Mouse (Mus musculus) limb, embryonic 14.5 days (tissue): Measurements from ENCODE around the gene Map3k10. TPM values are rescaled to one million over a fixed set of nuclear protein-coding genes. Genes with fewer than 3 reads are reported as not detected.

Source experiments
- ATAC-seq: fragments of 200-750 bp; cut with Nextera tagmentation; 2 replicates; pipeline ENCODE4 v1.8.0; 2017; ENCODE audit warnings: low read depth, moderate number of reproducible peaks, moderate TSS enrichment; ENCODE audit not compliant: low FRiP score
- DNase-seq: peaks from one replicate; pipeline ENCODE4 v3.0.0-alpha.2; 2015; ENCODE audit warnings: low spot score
- H3K27ac ChIP-seq: fragments of 300-500 bp; sonication (generic); replicated peaks from 2 replicates; pipeline ENCODE4 v1.5.1; 2014; ENCODE audit warnings: low read depth, mild to moderate bottlenecking, low read length, moderate library complexity, mixed read lengths
- H3K27me3 ChIP-seq: fragments of 300-500 bp; sonication (generic); 2 replicates; pipeline ENCODE4 v1.6.1; 2014; ENCODE audit warnings: low read length, mixed read lengths; ENCODE audit not compliant: control insufficient read depth, insufficient read depth
- H3K36me3 ChIP-seq: fragments of 300-500 bp; sonication (generic); 2 replicates; pipeline ENCODE4 v1.6.1; 2014; ENCODE audit warnings: mild to moderate bottlenecking, low read length, moderate library complexity, mixed read lengths; ENCODE audit not compliant: control insufficient read depth, insufficient read depth
- H3K4me1 ChIP-seq: fragments of 300-500 bp; sonication (generic); 2 replicates; pipeline ENCODE4 v1.6.1; 2014; ENCODE audit warnings: antibody characterized with exemption, low read length, mixed read lengths; ENCODE audit not compliant: control insufficient read depth, insufficient read depth
- H3K4me2 ChIP-seq: fragments of 300-500 bp; sonication (generic); replicated peaks from 2 replicates; pipeline ENCODE4 v1.6.1; 2014; ENCODE audit warnings: low read depth, mild to moderate bottlenecking, low read length, moderate library complexity; ENCODE audit not compliant: severe bottlenecking
- H3K4me3 ChIP-seq: fragments of 300-500 bp; sonication (generic); replicated peaks from 2 replicates; pipeline ENCODE4 v1.5.1; 2014; ENCODE audit warnings: low read length
- H3K9ac ChIP-seq: fragments of 300-500 bp; sonication (generic); 2 replicates; pipeline ENCODE4 v1.6.1; 2014; ENCODE audit warnings: mild to moderate bottlenecking, low read depth, low read length, moderate library complexity; ENCODE audit not compliant: severe bottlenecking
- H3K9me3 ChIP-seq: fragments of 300-500 bp; sonication (generic); 2 replicates; pipeline ENCODE4 v1.6.1; 2016; ENCODE audit warnings: low read length; ENCODE audit not compliant: control insufficient read depth
- POLR2A ChIP-seq: fragments of 200-500 bp; IDR thresholded peaks from 2 replicates; pipeline ENCODE4 v1.8.0; 2012; ENCODE audit warnings: inconsistent platforms, mild to moderate bottlenecking, moderate library complexity, borderline replicate concordance; ENCODE audit not compliant: insufficient read depth, insufficient read length; ENCODE audit errors: extremely low read depth
- WGBS: fragments of 180-500 bp; shearing (Covaris S2); extraction: QIAGEN DNeasy Blood & Tissue Kit; methylation state at CpG from one replicate; pipeline ENCODE4 v1.1.7; 2014; 5-methylcytosine and 5-hydroxymethylcytosine counted together
- polyA plus RNA-seq, 2 experiments: library from polyadenylated mRNA; depleted of rRNA in 1 of 2; stranded (reverse) in 1 of 2; unstranded in 1 of 2; fragments of >200 nt; fragmentation: Nextera tagmentation in 1 of 2; extraction: Ambion mirVana in 1 of 2; gene quantifications; 2 replicates each; pipeline versions ENCODE4 v1.2.1 to v1.2.3; 2012 to 2014

Gene Map3k10
- polyA plus RNA-seq (2012; rRNA removed) = 34.4 and 42.9 TPM in 2 replicates
- polyA plus RNA-seq (2014; fragmentation: Nextera tagmentation; extraction: Ambion mirVana) = 8.8 and 10.6 TPM in 2 replicates

DNA sequence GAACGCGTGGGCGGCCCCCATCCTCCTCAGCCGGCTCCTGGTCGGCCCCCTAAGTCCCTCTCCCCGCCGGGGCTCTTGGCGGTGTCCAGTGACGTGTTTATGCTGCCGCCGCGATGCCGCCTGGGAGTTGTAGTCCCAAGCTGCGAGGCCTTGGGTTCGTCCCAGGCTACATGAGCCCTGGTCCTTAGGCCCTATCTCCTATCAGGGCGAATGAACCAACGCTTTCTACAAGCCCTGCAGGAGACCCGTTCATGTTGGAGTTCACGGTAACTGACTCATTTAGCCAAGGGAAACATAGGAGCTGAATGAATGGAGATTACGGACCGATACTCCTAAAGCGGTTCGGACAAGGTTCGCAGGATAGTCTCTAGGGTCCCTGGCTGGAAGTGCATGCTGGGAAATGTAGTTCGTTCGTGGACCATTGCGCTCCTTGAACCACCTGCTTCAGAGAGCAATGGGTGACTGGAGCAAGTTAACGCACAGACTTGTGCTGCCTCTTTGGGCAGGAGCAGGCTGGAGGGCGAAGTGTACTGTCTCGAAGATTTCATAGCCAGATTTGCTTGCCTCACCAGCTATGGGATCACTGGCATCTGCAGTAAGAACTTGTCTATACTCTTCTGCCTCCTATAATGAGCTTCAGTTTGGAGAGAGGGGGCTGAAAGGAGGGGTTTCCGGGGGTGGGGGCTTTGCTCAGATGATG lies at the start of gene Map3k10:
TSS of gene Map3k10 (minus strand) at position 77 of the 700 bp plus-strand sequence.
- DNase-seq (peak; percentile 94), ATAC-seq (peak; percentile 98)
- H3K36me3 ChIP-seq = peaks cover 10% of the 10 kb centered on the region
- WGBS = under 1% methylated on average over 27 of the region's 31 CpGs
- peak within 1 kb of the TSS; percentile 91 for H3K27ac ChIP-seq
- peak within 1 kb of the TSS; percentile 90 for H3K4me3 ChIP-seq
- peak within 1 kb of the TSS; percentile 86 for H3K9ac ChIP-seq
- H3K4me2 ChIP-seq = peak within 1 kb of the TSS; percentile 97
- H3K9me3 ChIP-seq = no peaks in the 10 kb centered on the region
- 0 out of 2 replicates have a peak, but pooled peaks have one; percentile 30 for TF ChIP-seq POLR2A
- H3K4me1 ChIP-seq = peaks cover 19% of the 10 kb centered on the region
- no peaks in the 10 kb centered on the region for H3K27me3 ChIP-seq

DNA sequence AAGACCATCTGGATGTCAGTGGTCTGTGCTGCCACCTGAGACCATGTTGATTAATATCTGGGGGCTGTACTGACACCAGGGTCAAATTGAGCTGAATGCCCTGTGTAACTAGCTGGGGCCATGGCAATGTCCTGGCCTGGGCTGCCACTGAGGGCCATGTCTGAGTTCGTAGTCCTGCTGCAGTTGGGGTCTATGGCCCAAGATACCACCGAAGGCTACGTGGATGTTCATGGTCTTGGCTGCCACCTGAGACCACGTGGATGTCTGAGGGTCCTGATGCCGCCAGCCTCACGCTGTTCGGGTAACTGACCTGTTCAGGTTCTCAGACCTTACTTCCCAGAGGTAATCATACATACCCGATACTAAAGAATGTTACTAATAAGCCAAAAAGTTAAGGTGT lies 47.6 kb upstream of the Map3k10 start:
- DNase-seq (no peak), ATAC-seq (no peak)
- Histone ChIP-seq H3K4me2 (no peak overlapping the region), H3K9ac (no peak overlapping the region), H3K9me3 (no peaks in the 10 kb centered on the region), H3K36me3 (no peaks in the 10 kb centered on the region), H3K27ac (no peak overlapping the region), H3K4me1 (no peaks in the 10 kb centered on the region), H3K27me3 (no peaks in the 10 kb centered on the region), H3K4me3 (no peak overlapping the region)
- WGBS = 91% methylated on average over 8 of the region's 8 CpGs
- TF ChIP-seq POLR2A = no peak

DNA sequence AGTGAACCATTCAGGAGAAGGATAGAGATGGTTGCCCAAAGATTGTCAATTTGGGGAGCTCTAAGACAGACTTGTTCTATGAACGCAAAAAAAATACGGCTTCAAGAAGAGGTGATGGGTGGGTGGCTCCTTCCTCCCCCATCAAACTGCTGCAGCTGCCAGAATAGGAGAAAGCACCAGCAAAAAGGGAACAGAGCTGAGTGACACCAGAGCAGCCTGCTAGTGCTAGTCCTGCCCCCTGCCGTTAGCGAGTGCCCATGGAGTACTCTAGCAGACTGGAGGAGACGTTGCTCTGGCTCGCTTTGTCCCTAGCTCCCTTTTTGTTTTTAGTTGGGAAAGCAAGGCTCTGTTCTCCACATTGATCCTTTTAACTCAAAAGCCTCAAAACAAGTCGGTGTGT lies 36.0 kb upstream of the Map3k10 start:
- Histone ChIP-seq H3K27ac (no peak overlapping the region), H3K36me3 (no peaks in the 10 kb centered on the region), H3K9ac (no peak overlapping the region), H3K9me3 (peaks cover 6% of the 10 kb centered on the region; the same call in 1 of the 2 replicates), H3K4me1 (no peaks in the 10 kb centered on the region), H3K4me2 (no peak overlapping the region), H3K27me3 (no peaks in the 10 kb centered on the region), H3K4me3 (no peak overlapping the region)
- ATAC-seq = no peak
- no peak for TF ChIP-seq POLR2A
- WGBS = 83% methylated on average over 7 of the region's 7 CpGs
- no peak for DNase-seq

DNA sequence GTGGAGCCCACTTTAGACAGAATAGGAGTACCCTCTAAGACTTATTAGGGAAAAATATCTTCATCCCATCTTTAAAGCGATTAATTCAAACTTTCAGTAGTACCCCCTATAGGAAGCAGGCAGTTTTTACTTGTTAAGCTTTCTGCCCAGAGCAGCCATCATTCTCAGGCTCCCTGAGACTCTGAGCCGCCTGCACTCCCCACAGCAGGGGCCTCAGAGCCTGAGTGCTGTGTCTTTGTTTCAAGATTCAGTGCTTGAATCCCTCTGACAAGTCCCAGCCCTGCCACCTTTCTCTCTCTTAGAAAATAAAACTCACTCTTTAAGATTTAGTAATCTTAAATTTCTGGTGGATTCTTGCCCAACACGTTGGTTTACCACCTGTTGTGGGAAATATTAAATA lies 22.3 kb upstream of the Map3k10 start:
- Histone ChIP-seq H3K4me1 (no peaks in the 10 kb centered on the region), H3K36me3 (no peaks in the 10 kb centered on the region), H3K4me2 (no peak overlapping the region), H3K9ac (no peak overlapping the region), H3K9me3 (no peaks in the 10 kb centered on the region), H3K4me3 (no peak overlapping the region), H3K27me3 (no peaks in the 10 kb centered on the region), H3K27ac (no peak overlapping the region)
- 59% methylated on average over 3 of the region's 3 CpGs for WGBS
- no peak for ATAC-seq
- TF ChIP-seq POLR2A = no peak
- no peak for DNase-seq

DNA sequence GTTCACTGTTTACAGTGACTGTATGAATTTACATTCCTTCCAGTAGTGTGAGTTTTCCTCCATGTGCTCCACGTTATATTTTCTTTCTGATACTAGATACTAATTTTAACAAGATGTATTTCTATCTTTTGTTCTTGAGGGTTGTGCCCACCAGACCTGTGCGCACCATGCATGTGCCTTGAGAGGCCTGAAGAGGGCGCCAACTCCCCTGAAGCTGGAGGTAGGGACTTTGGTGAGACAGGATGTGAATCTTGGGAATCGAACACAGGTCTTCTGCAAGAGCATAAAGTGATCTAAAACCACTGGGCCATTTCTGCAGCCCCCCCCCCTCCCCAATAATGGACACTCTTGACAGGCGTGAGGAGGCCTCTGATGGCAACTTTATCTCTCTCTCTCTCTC lies 16.7 kb upstream of the Map3k10 start:
- TF ChIP-seq POLR2A = no peak
- Histone ChIP-seq H3K27me3 (no peaks in the 10 kb centered on the region), H3K4me1 (peaks cover 5% of the 10 kb centered on the region; the same call in 1 of the 2 replicates), H3K4me3 (no peak overlapping the region), H3K9ac (no peak overlapping the region), H3K9me3 (no peaks in the 10 kb centered on the region), H3K4me2 (no peak overlapping the region), H3K27ac (no peak overlapping the region), H3K36me3 (no peaks in the 10 kb centered on the region)
- ATAC-seq (no peak), DNase-seq (no peak)
- 45% methylated on average over 5 of the region's 5 CpGs for WGBS
